Mouse (Mus musculus) ES-E14 (cell line): ENCODE results near the gene Zbed4. TPM values are rescaled to one million over a fixed set of nuclear protein-coding genes. Genes with fewer than 3 reads are reported as not detected.
"Not testable (repeated sequence)": the region's sequence is repeated elsewhere in the genome, so short reads cannot be mapped to it uniquely, and the experiment has no call there.

ENCODE experiments used
- DNase-seq: peaks from one replicate; pipeline ENCODE4 v3.0.0-alpha.2; 2013; ENCODE audit warnings: low read depth, low spot score
- H3K27ac ChIP-seq: 2 replicates; pipeline ENCODE4 v1.5.1; 2012; ENCODE audit warnings: low read depth, mild to moderate bottlenecking, low read length, moderate library complexity, mixed read lengths; ENCODE audit not compliant: poor library complexity, insufficient read depth, severe bottlenecking
- H3K36me3 ChIP-seq: 2 replicates; pipeline ENCODE4 v1.6.1; 2012; ENCODE audit warnings: mild to moderate bottlenecking, low read length, moderate library complexity, mixed read lengths; ENCODE audit not compliant: control insufficient read depth, poor library complexity, insufficient read depth, severe bottlenecking
- H3K4me1 ChIP-seq, 2 experiments: fragments of 150-350 bp in 1 of 2; sonication (generic) in 1 of 2; 2 replicates each; pipeline ENCODE4 v1.6.1; 2012; ENCODE audit warnings: low read length in 2 of 2, mild to moderate bottlenecking in 1 of 2, mixed read lengths in 1 of 2; ENCODE audit not compliant: control insufficient read depth in 2 of 2, insufficient read depth in 2 of 2, poor library complexity in 1 of 2
- H3K4me3 ChIP-seq, 2 experiments: fragments of 150-350 bp in 1 of 2; sonication (generic) in 1 of 2; 2 replicates each; pipeline ENCODE4 v1.5.1; 2012; ENCODE audit warnings: low read length in 2 of 2, low read depth in 1 of 2, mild to moderate bottlenecking in 1 of 2, mixed read lengths in 1 of 2; ENCODE audit not compliant: insufficient read depth in 1 of 2, poor library complexity in 1 of 2, severe bottlenecking in 1 of 2
- H3K9ac ChIP-seq: 2 replicates; pipeline ENCODE4 v1.6.1; 2012; ENCODE audit warnings: low read depth, mild to moderate bottlenecking, low read length, mixed read lengths; ENCODE audit not compliant: poor library complexity, insufficient read depth, severe bottlenecking
- H3K9me3 ChIP-seq: fragments of 150-350 bp; sonication (generic); 2 replicates; pipeline ENCODE4 v1.6.1; 2012; ENCODE audit warnings: low read depth, mild to moderate bottlenecking, low read length; ENCODE audit not compliant: control insufficient read depth, insufficient read depth
- CHD2 ChIP-seq: IDR thresholded peaks from 2 replicates; pipeline ENCODE4 v1.6.1; 2014; ENCODE audit warnings: mild to moderate bottlenecking, low read depth, low read length, inconsistent platforms
- HCFC1 ChIP-seq: IDR thresholded peaks from 2 replicates; pipeline ENCODE4 v1.6.1; 2012; ENCODE audit warnings: low read length, inconsistent platforms, borderline replicate concordance; ENCODE audit not compliant: insufficient read depth
- MAFK ChIP-seq: IDR thresholded peaks from 2 replicates; pipeline ENCODE4 v1.6.1; 2014; ENCODE audit warnings: mild to moderate bottlenecking, low read depth, low read length, inconsistent platforms; ENCODE audit not compliant: insufficient read depth
- ZC3H11A ChIP-seq: IDR thresholded peaks from 2 replicates; pipeline ENCODE4 v1.6.1; 2012; ENCODE audit warnings: low read depth, mild to moderate bottlenecking, inconsistent platforms, low read length, borderline replicate concordance
- ZNF384 ChIP-seq: IDR thresholded peaks from 2 replicates; pipeline ENCODE4 v1.6.1; 2012; ENCODE audit warnings: low read depth, low read length, inconsistent platforms
- in situ Hi-C, 2 experiments: fragments of 600-800 bp; cut with MboI; formaldehyde crosslinking; loops; one replicate each; pipeline ENCODE4 v1.15.1; 2025; ENCODE audit warnings: low sequenced_read_pairs in 2 of 2, inconsistent platforms in 1 of 2; ENCODE audit not compliant: unreplicated experiment in 2 of 2
- total RNA-seq: library from RNA; depleted of rRNA; stranded (reverse); fragments of 300-350 nt; gene quantifications from 2 replicates; pipeline ENCODE4 v1.2.3, GENCODE M21; 2012

Gene Zbed4
- total RNA-seq, 1 experiment: 43.6 TPM

GRCm38 (mm10) chr15:88813262-88813661 is 61.8 kb downstream of the Zbed4 start:
- Histone ChIP-seq H3K4me1 (no peaks in the 10 kb centered on the region; a peak in 3 of 4 replicates), H3K27ac (no peak overlapping the region), H3K9me3 (no peaks in the 10 kb centered on the region), H3K9ac (no peak overlapping the region), H3K36me3 (peaks cover 6% of the 10 kb centered on the region; the same call in 1 of the 2 replicates), H3K4me3 (no peak overlapping the region)
- in situ Hi-C loops: no loop called here
- no peak for DNase-seq
- no peak for TF ChIP-seq ZNF384
- TF ChIP-seq ZC3H11A: no peak
- TF ChIP-seq HCFC1: no peak

- H3K36me3 ChIP-seq, H3K9me3 ChIP-seq: not testable (repeated sequence)
These were observed 62.4 kb downstream of the Zbed4 start for GRCm38 (mm10) chr15:88813873-88814272.

GRCm38 (mm10) chr15:88814411-88815047 is 63.1 kb downstream of the Zbed4 start:
- Histone ChIP-seq H3K4me3 (no peak overlapping the region), H3K27ac (no peak overlapping the region), H3K4me1 (no peaks in the 10 kb centered on the region; a peak in 1 of 4 replicates), H3K9ac (no peak overlapping the region), H3K9me3 (no peaks in the 10 kb centered on the region), H3K36me3 (peaks cover 6% of the 10 kb centered on the region; the same call in 1 of the 2 replicates)
- DNase-seq: no peak
- in situ Hi-C loops: no loop called here
- TF ChIP-seq ZC3H11A (peak; percentile 45; the same call in 1 of the 2 replicates), MAFK (no peak)

More at GRCm38 (mm10) chr15:88813873-88814272, 62.4 kb downstream of the Zbed4 start:
- H3K4me1 ChIP-seq, DNase-seq, in situ Hi-C loops, H3K9ac ChIP-seq, H3K4me3 ChIP-seq, H3K27ac ChIP-seq: not testable (repeated sequence)

GRCm38 (mm10) chr15:88815196-88815700 is 63.8 kb downstream of the Zbed4 start:
- Histone ChIP-seq H3K9ac (no peak overlapping the region), H3K27ac (no peak overlapping the region), H3K4me3 (no peak overlapping the region), H3K4me1 (no peaks in the 10 kb centered on the region; a peak in 1 of 4 replicates), H3K36me3 (peaks cover 6% of the 10 kb centered on the region; the same call in 1 of the 2 replicates), H3K9me3 (no peaks in the 10 kb centered on the region)
- TF ChIP-seq ZNF384 (no peak), HCFC1 (no peak), ZC3H11A (no peak), CHD2 (no peak), MAFK (no peak)
- no peak for DNase-seq
- in situ Hi-C loops: no loop called here
